Mouse (Mus musculus) liver, embryonic 11.5 days (tissue): ENCODE data around the gene Adgrf2. TPM values are rescaled to one million over a fixed set of nuclear protein-coding genes. Genes with fewer than 3 reads are reported as not detected.

ENCODE experiments used
- ATAC-seq: fragments of 200-750 bp; cut with Nextera tagmentation; replicated peaks from 2 replicates; pipeline ENCODE4 v1.8.0; 2017; ENCODE audit warnings: moderate number of reproducible peaks, mild to moderate bottlenecking, moderate TSS enrichment, moderate library complexity; ENCODE audit not compliant: low FRiP score
- DNase-seq: peaks from one replicate; pipeline ENCODE4 v3.0.0-alpha.2; 2017; ENCODE audit warnings: low spot score
- H3K27ac ChIP-seq: fragments of 300-500 bp; sonication (generic); 2 replicates; pipeline ENCODE4 v1.5.1; 2014; ENCODE audit warnings: mild to moderate bottlenecking, low read depth, low read length, control low read depth
- H3K27me3 ChIP-seq: fragments of 300-500 bp; sonication (generic); replicated peaks from 2 replicates; pipeline ENCODE4 v1.6.1; 2014; ENCODE audit warnings: low read length, mixed read lengths; ENCODE audit not compliant: control insufficient read depth, insufficient read depth
- H3K36me3 ChIP-seq: fragments of 300-500 bp; sonication (generic); 2 replicates; pipeline ENCODE4 v1.6.1; 2014; ENCODE audit warnings: mild to moderate bottlenecking, low read length, moderate library complexity, mixed read lengths; ENCODE audit not compliant: control insufficient read depth, insufficient read depth
- H3K4me1 ChIP-seq: fragments of 300-500 bp; sonication (generic); replicated peaks from 2 replicates; pipeline ENCODE4 v1.6.1; 2014; ENCODE audit warnings: low read length, mixed read lengths; ENCODE audit not compliant: control insufficient read depth, insufficient read depth
- H3K4me2 ChIP-seq: fragments of 300-500 bp; sonication (generic); 2 replicates; pipeline ENCODE4 v1.6.1; 2014; ENCODE audit warnings: mild to moderate bottlenecking, control low read depth, moderate library complexity
- H3K4me3 ChIP-seq: fragments of 300-500 bp; sonication (generic); 2 replicates; pipeline ENCODE4 v1.5.1; 2014; ENCODE audit warnings: low read depth, low read length, control low read depth
- H3K9ac ChIP-seq: fragments of 300-500 bp; sonication (generic); 2 replicates; pipeline ENCODE4 v1.6.1; 2014; ENCODE audit warnings: low read depth, low read length, control low read depth
- H3K9me3 ChIP-seq: fragments of 300-500 bp; sonication (generic); 2 replicates; pipeline ENCODE4 v1.6.1; 2016; ENCODE audit warnings: low read length, inconsistent platforms, mixed read lengths; ENCODE audit not compliant: control insufficient read depth
- WGBS: fragments of 180-500 bp; shearing (Covaris S2); extraction: QIAGEN DNeasy Blood & Tissue Kit; methylation state at CpG from one replicate; pipeline ENCODE4 v1.1.7; 2014; 5-methylcytosine and 5-hydroxymethylcytosine counted together
- polyA plus RNA-seq: library from polyadenylated mRNA; unstranded; fragments of >200 nt; fragmentation: Nextera tagmentation; extraction: Ambion mirVana; gene quantifications from 2 replicates; pipeline ENCODE4 v1.2.1, GENCODE M21; 2014

Adgrf2 gene
- 0.10 TPM in 1 of 2 replicates, not detected in the other for polyA plus RNA-seq

GRCm38 (mm10) chr17:42741801-42742217 lies at the start of gene Adgrf2:
Adgrf2 (minus strand) TSS chr17:42742179.
- Histone ChIP-seq H3K4me3 (no peak within 1 kb of the TSS), H3K27me3 (no peaks in the 10 kb centered on the region), H3K9me3 (no peaks in the 10 kb centered on the region), H3K27ac (no peak within 1 kb of the TSS), H3K4me2 (no peak within 1 kb of the TSS), H3K4me1 (no peaks in the 10 kb centered on the region), H3K36me3 (no peaks in the 10 kb centered on the region), H3K9ac (no peak within 1 kb of the TSS)
- no peak for ATAC-seq
- WGBS, result 34% methylated on average over 7 of the region's 7 CpGs
- no peak for DNase-seq

- 84% methylated on average over 1 of the region's 1 CpGs for WGBS
- no peaks in the 10 kb centered on the region; the same call in 1 of the 2 replicates for H3K4me1 ChIP-seq
- DNase-seq (no peak), ATAC-seq (no peak)
- no peaks in the 10 kb centered on the region for H3K9me3 ChIP-seq
- H3K9ac ChIP-seq, result no peak overlapping the region
- H3K4me2 ChIP-seq, result no peak overlapping the region
- no peak overlapping the region for H3K27ac ChIP-seq
- no peaks in the 10 kb centered on the region; the same call in 1 of the 2 replicates for H3K36me3 ChIP-seq
- H3K4me3 ChIP-seq, result no peak overlapping the region
- H3K27me3 ChIP-seq, result no peaks in the 10 kb centered on the region
These were observed 48.8 kb upstream of the Adgrf2 start for GRCm38 (mm10) chr17:42790787-42791186.

GRCm38 (mm10) chr17:42789723-42790122 lies 47.7 kb upstream of the Adgrf2 start:
- H3K4me2 ChIP-seq, result no peak overlapping the region
- peak; percentile 75; the same call in 1 of the 2 replicates for ATAC-seq

GRCm38 (mm10) chr17:42788686-42789453 lies 46.9 kb upstream of the Adgrf2 start:
- no peak; the same call in 1 of the 2 replicates for ATAC-seq
- H3K4me3 ChIP-seq, result no peak overlapping the region
- H3K4me2 ChIP-seq, result no peak overlapping the region
- no peak overlapping the region for H3K27ac ChIP-seq
- no peaks in the 10 kb centered on the region for H3K27me3 ChIP-seq
- H3K9ac ChIP-seq, result no peak overlapping the region
- no peaks in the 10 kb centered on the region for H3K9me3 ChIP-seq
- DNase-seq, result no peak
- H3K4me1 ChIP-seq, result no peaks in the 10 kb centered on the region; the same call in 1 of the 2 replicates
- H3K36me3 ChIP-seq, result no peaks in the 10 kb centered on the region; the same call in 1 of the 2 replicates
- 80% methylated on average over 5 of the region's 5 CpGs for WGBS

More at GRCm38 (mm10) chr17:42789723-42790122, 47.7 kb upstream of the Adgrf2 start:
- H3K36me3 ChIP-seq, result no peaks in the 10 kb centered on the region; the same call in 1 of the 2 replicates
- H3K9ac ChIP-seq, result no peak overlapping the region
- H3K27ac ChIP-seq, result no peak overlapping the region
- 53% methylated on average over 2 of the region's 2 CpGs for WGBS
- no peaks in the 10 kb centered on the region for H3K9me3 ChIP-seq
- no peaks in the 10 kb centered on the region for H3K27me3 ChIP-seq
- H3K4me3 ChIP-seq, result no peak overlapping the region
- H3K4me1 ChIP-seq, result no peaks in the 10 kb centered on the region; the same call in 1 of the 2 replicates
- DNase-seq, result no peak

- no peak overlapping the region for H3K9ac ChIP-seq
- ATAC-seq, result peak; percentile 68
- H3K4me3 ChIP-seq, result no peak overlapping the region
- 52% methylated on average over 7 of the region's 7 CpGs for WGBS
- no peaks in the 10 kb centered on the region for H3K36me3 ChIP-seq
- H3K27me3 ChIP-seq, result no peaks in the 10 kb centered on the region
- H3K4me1 ChIP-seq, result no peaks in the 10 kb centered on the region
- no peak overlapping the region for H3K4me2 ChIP-seq
- no peaks in the 10 kb centered on the region for H3K9me3 ChIP-seq
- DNase-seq, result peak; percentile 42
- no peak overlapping the region for H3K27ac ChIP-seq
These were observed 40.3 kb upstream of the Adgrf2 start for GRCm38 (mm10) chr17:42782156-42782757.

GRCm38 (mm10) chr17:42753791-42754190 lies 11.8 kb upstream of the Adgrf2 start:
- Histone ChIP-seq H3K4me2 (no peak overlapping the region), H3K4me3 (no peak overlapping the region), H3K4me1 (no peaks in the 10 kb centered on the region), H3K36me3 (no peaks in the 10 kb centered on the region), H3K9me3 (no peaks in the 10 kb centered on the region), H3K27ac (no peak overlapping the region), H3K27me3 (no peaks in the 10 kb centered on the region), H3K9ac (no peak overlapping the region)
- no peak for DNase-seq
- WGBS, result 58% methylated on average over 2 of the region's 2 CpGs
- no peak for ATAC-seq

- H3K4me1 ChIP-seq, result no peaks in the 10 kb centered on the region
- H3K9ac ChIP-seq, result no peak overlapping the region
- H3K27ac ChIP-seq, result no peak overlapping the region
- H3K4me2 ChIP-seq, result no peak overlapping the region
- no peak for DNase-seq
- H3K4me3 ChIP-seq, result no peak overlapping the region
- H3K27me3 ChIP-seq, result no peaks in the 10 kb centered on the region
- 85% methylated on average over 2 of the region's 2 CpGs for WGBS
- no peak for ATAC-seq
- no peaks in the 10 kb centered on the region for H3K9me3 ChIP-seq
- H3K36me3 ChIP-seq, result no peaks in the 10 kb centered on the region
These were observed 10.2 kb upstream of the Adgrf2 start for GRCm38 (mm10) chr17:42752173-42752572.

- Histone ChIP-seq H3K36me3 (no peaks in the 10 kb centered on the region), H3K4me3 (no peak overlapping the region), H3K27ac (no peak overlapping the region), H3K4me1 (no peaks in the 10 kb centered on the region), H3K27me3 (no peaks in the 10 kb centered on the region), H3K4me2 (no peak overlapping the region), H3K9ac (no peak overlapping the region), H3K9me3 (no peaks in the 10 kb centered on the region)
- WGBS, result 73% methylated on average over 6 of the region's 6 CpGs
- DNase-seq (peak; percentile 12), ATAC-seq (no peak; the same call in 1 of the 2 replicates)
These were observed 3.9 kb upstream of the Adgrf2 start for GRCm38 (mm10) chr17:42745657-42746420.
